Mouse (Mus musculus): ENCODE measurements around the gene Axdnd1. TPM values are rescaled to one million over a fixed set of nuclear protein-coding genes. Genes with fewer than 3 reads are reported as not detected.

Gene Axdnd1
- 1 to 10 TPM in 1 of 2 experiments, under 1 TPM in 1; 0.78 to 1.1 TPM for total RNA-seq (2021)
- long read RNA-seq, experiment 1 = 0 reads
- long read RNA-seq, experiment 2 = 0 reads

DNA sequence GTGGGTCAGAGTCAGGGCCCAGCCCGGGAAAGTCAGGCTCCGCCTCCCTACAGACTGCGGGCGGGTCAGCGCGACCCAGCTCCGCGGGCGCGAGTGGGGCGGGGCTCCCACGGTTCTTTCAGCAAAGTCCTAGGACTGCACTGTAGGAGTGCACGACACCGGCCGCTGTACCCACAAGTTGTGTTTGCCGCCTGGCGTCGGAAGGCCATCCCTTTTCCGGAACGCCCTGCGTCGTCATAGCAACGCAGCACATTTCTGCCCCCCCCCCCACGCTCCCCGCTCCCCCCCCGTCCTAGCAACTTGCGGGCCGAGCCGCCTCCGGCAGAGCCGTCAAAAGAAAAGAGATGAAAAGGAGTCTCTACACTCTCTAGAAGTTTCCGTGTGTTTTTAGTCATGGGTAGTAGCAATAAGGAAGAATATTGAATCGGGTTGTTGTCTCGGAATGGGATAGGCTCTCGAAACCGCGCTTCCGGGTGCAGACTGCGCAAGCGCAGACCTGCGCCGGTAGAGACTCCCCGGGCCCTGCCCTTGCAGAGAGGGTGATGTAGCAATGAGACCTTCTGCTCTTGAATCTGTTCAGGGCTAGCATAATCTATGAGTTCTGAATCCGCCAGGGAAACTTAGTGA lies at the start of gene Axdnd1:
Gene Axdnd1 (minus strand): TSS at position 489 of the 627 bp plus-strand sequence.
- DNase-seq = peak; percentile 91

DNA sequence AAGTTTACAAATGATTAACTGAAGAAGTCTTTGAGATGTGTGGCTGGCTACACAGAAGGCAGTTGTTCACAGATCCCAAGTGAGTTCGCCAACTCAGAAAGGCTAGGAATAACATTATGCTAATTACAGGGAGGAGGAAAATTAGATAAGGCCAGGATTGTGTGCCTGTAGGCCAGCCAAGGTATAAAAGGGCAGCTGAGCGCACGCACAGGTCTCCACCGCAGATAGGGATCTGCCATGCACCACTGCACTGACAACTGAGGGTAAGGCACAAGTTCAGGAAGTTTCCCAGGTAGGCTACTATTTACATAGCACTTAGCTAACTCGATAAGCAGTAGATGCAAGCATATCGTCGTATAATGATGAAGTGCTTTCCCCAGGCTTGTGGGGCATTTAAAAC lies 49.6 kb upstream of the Axdnd1 start:
- DNase-seq = no peak

- DNase-seq = no peak
These were observed 47.6 kb upstream of the Axdnd1 start for GRCm38 (mm10) chr1:156468576-156468975.

- no peak for DNase-seq
These were observed 46.8 kb upstream of the Axdnd1 start for GRCm38 (mm10) chr1:156467655-156468255.

DNA sequence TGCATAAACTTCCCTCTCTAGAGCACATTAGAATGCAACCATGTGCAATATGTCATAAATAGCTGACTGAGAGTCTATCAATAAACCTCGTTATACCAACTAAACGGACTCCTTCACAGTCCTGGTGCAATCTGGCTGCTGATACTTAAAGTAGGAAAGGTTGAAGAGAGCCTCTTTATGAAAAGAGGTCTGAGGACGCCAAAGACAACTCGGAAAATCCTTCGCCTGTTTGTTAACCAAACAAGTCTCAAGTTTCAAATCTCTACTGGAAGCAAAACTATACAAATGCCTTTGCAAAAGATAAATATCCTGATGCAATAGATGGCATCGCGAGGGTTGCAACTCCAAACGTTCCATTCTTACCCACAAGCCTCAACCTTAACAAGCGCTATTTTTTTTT lies 44.0 kb upstream of the Axdnd1 start:
- DNase-seq = no peak

DNA sequence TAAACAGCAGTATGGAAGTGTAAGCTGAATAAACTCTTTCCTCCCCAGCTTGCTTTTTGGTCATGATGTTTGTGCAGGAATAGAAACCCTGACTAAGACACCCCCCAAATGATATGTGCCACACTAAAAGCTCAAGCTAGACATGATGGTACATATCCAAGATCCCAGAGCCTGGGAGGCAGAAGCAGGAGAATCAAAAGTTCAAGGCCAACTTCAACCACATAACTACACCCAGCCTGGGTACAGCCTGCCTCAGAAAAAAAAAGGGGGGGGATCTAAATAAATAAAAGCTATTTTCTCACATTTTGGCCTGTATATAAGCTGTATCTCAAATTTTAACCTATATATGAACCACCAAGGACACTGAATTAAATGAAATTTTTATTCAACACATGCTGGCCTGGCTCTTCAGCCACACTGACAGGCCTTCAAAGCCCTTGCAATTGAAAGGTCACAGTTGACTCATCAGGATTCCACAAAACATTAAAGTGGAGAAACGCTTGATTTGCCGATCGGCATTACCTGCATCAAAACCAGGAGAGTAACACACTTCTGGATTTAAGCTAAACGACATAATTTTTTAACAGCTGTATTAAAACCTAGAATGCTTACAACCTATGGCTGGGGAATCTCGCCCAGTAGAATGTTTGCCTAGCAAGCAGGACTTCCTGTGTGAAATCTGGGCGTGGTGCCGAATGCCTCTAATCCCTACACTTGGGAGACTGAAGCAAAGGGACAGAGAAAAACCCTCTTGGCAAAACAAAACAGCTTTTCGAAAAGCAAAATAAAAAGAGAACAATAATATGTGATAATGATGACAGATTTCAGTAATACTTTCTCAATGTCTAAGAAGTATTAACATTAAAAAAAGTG lies 43.3 kb upstream of the Axdnd1 start:
- DNase-seq = no peak

- DNase-seq = no peak
These were observed 41.5 kb upstream of the Axdnd1 start for GRCm38 (mm10) chr1:156462273-156462991.

- DNase-seq = no peak
These were observed 40.1 kb upstream of the Axdnd1 start for GRCm38 (mm10) chr1:156461036-156461435.

GRCm38 (mm10) chr1:156460216-156460615 lies 39.3 kb upstream of the Axdnd1 start:
- no peak for DNase-seq

DNA sequence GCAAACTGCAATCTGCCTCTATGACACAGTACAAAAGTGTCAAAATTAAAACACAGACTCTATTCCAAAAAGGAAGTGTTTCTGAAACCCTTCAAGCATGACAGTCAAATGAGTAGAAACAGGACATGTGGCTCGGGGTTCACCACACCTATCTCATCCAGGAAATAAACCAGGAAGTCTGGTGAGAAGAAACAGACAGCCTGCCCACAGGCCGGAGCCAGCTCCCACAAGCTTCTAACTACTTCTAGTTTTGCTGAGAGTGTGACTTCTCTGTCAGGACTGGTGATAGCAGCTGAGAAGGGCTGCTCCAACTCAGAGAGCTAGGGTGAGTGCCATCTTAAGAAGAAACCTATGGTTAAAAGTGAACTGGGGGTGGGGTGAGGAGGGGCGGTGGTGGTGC lies 38.7 kb upstream of the Axdnd1 start:
- DNase-seq = no peak

- DNase-seq = no peak
These were observed 37.6 kb upstream of the Axdnd1 start for GRCm38 (mm10) chr1:156458391-156459060.

DNA sequence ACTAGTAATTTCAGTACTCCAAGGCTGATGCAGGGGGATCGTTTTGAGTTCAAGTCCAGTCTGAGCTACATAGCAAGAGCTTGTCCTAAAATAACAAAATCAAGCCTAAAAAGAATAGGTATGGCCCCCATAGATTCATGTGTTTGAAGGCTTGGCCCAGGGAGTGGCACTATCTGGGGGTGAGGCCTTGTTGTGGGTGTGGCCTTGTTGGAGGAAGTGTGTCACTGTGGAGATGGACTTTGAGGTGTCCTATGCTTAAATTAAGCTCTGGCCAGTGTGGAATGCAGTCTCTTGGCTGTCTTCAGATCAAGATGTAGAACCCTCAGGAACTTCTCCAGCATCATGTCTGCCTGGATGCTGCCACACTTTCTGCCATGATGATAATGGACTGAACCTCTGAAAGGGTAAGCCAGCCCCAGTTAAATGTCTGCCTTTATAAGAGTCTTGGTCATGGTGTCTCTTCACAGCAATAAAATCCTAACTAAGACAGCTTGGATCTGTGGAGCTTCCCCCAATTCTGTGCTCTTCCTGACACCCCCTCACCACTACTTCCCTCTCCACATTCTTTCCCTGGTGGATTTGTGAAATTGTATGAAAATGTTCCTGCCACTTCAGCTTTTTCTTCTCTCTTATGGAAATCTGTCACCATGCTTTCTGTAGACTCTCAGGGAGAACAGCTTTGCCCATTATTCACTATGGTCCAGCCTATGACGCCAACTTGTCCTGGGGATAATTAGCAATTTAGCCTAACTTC lies 34.2 kb upstream of the Axdnd1 start:
- DNase-seq = no peak

- no peak for DNase-seq
These were observed 33.4 kb upstream of the Axdnd1 start for GRCm38 (mm10) chr1:156454384-156454783.

- DNase-seq = no peak
These were observed 32.9 kb upstream of the Axdnd1 start for GRCm38 (mm10) chr1:156453876-156454275.

DNA sequence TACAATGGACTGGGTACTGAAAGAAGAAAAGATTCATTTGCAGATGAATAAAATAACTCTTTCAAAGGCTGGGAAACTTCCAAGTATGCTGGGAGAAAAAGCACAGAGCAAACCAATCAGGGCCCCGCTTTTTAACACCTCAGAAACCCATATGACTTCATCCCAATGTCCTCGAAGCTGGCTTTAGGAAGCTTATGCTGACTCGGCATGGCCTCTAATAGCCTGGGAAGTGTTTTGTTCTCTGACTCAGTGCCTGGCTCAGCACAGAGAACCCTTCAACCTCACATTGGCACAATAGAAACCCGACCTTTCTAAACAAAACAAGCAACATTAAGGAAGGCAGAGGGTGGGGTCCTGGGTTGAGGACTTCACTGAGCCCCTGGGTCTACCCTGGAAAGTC lies 29.5 kb upstream of the Axdnd1 start:
- DNase-seq = no peak

DNA sequence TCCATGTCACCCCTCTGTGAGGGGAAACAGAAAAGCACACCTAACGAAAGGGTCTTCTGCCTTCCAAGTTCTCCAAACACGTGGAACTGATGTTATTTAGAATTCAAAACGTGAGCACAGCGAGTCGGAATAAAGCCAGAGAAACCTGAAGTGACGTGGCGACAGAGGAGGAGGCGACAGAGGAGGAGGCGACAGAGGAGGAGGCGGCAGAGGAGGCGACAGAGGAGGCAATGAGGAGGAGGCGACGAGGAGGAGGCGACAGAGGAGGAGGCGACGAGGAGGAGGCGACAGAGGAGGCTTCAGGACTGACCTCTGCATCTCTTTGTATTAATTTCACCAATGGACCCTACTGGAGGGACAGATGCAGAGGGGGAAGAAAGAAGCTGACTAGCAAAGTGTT lies 28.7 kb upstream of the Axdnd1 start:
- DNase-seq = no peak

DNA sequence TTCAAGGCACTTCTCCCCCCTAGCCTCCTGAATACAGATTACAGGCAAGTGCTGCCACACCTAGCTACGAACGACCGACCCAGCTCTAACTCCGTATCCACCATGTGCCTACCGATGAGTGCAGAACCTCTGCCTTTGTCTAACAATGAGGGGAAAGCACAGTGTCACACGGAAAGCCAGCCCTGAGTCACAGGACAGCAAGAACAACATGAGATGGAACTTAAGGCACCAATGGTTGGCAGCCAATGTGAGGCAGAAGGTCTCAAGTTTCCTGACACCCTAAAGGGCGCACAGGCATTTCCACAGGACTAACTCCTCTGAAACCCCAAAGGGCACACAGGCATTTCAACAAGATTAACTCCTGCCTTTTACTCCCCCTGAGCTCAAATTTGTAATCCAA lies 28.1 kb upstream of the Axdnd1 start:
- DNase-seq = no peak

DNA sequence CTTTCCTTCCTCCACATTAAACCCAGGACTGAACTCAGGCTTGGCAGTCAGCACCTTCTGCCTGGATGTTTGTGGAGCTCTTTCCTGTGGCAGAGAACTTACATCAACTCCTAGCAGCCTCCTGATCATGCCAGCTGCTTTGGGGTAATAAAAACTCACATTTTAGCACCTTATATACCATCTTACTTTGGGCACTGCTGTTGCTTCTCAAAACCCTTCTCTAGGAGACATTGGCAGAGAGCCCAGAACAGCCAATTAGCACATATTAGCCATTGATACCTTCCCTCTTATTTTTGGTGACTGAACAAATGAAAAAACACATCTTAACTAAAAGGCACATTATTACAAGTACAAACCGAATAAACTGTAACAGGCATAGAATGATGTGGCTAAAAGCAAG lies 24.1 kb upstream of the Axdnd1 start:
- DNase-seq = no peak

DNA sequence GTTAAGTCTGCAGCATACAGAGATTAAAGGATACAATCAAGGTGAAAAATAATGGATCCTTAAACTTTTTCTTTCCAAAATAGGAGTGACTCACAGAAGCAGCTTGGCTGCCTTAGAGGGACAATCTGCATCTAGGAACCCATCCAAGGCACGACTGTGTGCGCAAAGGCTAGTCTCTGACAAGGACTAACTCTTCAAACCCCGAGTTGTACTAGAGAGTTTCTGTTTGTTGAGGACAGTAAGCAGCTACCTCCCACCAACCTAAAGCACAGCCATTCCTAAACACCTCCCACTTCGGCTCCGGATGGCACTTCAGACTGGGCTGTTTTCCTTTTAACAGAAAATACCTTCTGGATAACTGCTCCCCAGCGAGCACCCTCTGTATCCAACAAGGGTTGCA lies 21.8 kb upstream of the Axdnd1 start:
- no peak for DNase-seq

DNA sequence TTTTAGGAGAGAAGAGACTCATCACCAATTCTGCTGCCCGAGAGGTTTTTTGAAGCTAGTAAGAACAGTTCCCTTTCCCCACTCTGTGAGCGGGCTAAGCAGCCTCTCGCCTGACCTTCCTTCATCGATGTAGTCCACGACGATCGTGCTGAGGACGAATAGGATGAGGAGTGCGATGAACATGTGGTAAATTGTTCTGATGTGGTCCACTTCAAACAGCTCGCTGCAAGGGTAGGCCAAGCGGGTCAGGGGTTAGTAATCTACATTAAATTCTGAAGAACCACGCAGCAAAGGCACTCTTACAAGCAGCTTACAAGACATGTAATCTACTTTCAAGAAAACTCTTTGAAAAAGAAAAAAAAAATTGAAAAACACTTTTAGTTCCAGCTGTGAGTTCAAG lies 21.3 kb upstream of the Axdnd1 start:
- no peak for DNase-seq

DNA sequence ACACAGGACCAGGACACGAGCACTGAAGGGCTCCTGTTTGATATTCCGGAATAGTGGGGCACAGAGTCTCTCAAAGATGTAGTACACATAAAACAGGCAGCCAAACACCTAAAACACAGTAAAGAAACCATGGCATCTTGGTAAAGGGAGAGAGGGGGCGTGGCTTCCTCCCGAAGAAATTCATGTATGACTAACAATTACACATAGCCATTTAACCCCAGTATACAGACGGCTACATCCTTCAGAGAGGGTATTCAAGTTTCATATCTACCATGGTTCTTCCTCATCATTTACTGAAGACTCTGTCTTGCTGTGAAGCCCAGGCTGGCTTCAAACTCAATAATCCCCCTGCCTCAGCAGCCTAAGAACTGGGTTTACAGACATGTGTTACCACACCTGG lies 16.8 kb upstream of the Axdnd1 start:
- no peak for DNase-seq
